Mouse (Mus musculus) A20 (cell line): ENCODE measurements around the gene Olfr699.
"Not testable (repeated sequence)": the region's sequence is repeated elsewhere in the genome, so short reads cannot be mapped to it uniquely, and the experiment has no call there.

Experiments used
- DNase-seq: peaks from one replicate; pipeline ENCODE4 v3.0.0-alpha.2; 2011; ENCODE audit warnings: low read depth, low spot score

Olfr699 gene

DNA sequence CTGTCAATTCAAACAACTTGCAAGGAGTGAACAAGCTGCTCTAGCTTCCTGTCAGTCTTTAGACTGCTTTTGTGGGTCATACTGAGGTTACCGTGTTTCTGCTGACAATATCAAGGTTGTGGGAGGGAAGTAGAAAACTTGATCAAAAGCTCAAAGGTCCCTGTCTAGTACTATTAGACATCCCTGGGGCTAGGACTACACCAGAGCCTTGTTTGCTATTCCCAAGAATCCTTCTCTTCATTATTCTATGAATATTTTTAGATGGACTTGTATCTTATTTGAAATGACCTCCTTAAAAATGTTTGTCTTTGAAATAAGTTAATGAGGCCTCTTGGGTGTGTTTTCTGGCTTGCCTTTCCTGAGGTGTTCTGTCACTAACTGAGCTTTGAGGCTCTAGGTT lies at the start of gene Olfr699:
TSS of gene Olfr699 (minus strand) at position 101 of the 400 bp plus-strand sequence.
- DNase-seq: no peak

- DNase-seq: no peak
Observed at GRCm38 (mm10) chr7:106833793-106834192, 40.8 kb upstream of the Olfr699 start, which contains the start of gene Olfr702. TSS of gene Olfr702 (minus strand) at chr7:106833893.

GRCm38 (mm10) chr7:106818414-106818813 lies 25.4 kb upstream of the Olfr699 start:
- DNase-seq: no peak

DNA sequence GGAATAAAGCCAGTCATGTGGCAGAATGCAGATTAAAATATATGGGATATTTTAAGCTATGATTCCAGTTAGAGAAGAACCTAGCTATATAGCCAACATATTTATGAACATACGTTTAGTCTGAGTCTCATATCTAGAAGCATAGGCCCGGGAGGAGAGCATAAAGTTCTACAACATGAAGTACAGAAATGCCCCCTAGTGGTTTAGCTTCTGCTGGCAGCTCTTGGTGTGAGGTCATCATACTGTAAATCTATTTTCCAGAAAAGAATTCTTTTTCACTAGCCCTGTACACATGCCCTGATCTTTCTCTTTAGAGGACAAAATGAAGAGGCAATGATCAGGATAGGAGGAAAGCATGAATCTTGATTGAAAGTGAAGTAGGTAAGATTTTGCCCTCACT lies 22.8 kb upstream of the Olfr699 start:
- DNase-seq: no peak

DNA sequence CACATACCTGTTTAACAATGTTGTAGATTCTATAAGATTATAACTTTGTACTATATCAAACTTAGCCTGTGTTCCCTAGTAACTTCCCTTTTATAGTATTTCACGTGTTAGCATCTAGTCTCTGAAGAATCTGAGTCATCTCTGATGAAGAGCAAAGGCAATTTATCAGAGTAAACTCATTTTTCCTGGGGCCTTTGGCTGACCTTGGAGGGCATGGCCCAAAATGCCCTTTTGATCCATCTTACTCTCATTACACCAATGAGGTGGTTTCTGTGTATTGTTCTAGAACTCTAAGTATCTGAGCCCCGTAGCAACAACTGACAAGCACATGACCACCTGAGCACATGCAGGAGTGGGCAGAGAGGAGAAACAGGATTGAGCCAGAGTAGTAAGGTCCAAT lies 20.8 kb upstream of the Olfr699 start, which contains the start of gene Olfr701:
TSS of gene Olfr701 (plus strand) at position 301 of the 400 bp plus-strand sequence.
- DNase-seq: no peak

DNA sequence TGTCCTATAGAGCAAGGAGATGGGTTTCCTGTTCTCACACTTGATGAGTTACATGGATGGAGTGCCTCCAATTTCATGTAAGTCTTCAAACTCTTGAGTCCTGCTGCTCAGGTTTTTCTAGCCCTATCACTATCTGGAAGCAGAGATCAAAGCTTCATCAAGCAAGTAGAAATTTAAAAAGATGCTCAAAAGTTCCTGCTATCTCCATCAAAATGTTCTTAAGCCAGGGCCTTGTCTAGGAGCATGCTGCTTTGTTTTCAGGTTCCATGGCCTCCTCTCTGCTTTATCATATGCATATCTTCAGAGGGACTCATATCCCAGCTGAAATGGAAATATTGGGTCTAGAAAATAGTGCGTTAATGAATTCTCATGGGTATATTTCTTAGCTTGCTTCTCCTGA lies 15.7 kb upstream of the Olfr699 start, which contains the start of gene Olfr700:
TSS of gene Olfr700 (minus strand) at position 101 of the 400 bp plus-strand sequence.
- no peak for DNase-seq

DNA sequence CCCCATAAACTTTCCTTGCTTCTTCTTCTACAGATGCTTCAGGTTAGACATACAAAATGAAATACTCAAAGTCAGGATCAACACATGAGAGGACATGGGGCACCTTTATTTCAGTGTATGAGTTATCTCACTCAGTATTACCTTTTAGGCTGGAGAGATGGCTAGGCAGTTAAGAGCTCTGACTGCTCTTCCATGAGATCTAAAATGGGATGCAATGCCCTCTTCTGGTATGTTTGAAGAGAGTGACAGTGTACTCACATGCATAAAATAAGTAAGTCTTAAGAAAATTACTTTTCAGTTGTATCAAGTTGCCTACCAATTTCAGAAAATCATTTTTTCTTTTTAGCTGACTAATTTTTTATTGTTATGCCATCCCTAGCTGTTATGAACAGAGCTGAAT lies 4.7 kb downstream of the Olfr699 start:
- no peak for DNase-seq

DNA sequence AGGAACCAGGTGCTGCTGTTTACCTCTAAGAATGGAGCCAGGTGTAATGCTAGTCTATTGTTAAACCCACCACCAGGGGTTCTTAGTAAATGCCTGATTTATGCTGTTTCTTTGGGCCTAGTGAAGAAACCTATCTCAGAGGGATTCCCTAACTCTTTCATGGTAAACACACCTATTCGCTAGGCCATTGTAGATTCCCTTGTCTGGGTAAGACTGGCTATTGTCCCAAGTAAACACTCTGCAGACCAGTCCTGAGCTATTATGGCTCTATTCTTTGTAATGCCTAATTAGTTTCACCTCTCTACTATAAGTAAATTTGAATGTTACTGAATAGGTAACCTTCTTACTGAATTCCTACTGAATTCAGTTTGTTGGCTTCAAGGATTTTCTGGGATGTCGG lies 32.0 kb downstream of the Olfr699 start:
- not testable (repeated sequence) for DNase-seq

DNA sequence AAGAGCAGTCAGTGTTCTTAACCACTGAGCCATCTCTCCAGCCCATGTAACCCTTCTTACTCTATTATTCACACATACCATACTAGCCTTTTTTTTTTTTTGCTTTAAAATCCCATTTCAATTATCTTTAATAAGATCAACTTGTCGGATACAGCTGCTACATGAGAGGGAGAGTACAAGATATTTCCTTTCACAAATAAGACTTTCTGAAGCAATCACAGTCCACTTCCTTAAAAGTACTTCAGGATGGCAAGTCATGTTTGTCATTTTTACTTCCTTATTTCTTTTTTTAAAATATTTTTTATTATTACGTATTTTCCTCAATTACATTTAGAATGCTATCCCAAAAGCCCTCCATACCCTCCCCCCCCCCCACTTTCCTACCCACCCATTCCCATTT lies 34.2 kb downstream of the Olfr699 start:
- DNase-seq: no peak

- DNase-seq: no peak
Observed at GRCm38 (mm10) chr7:106755297-106755696, 37.7 kb downstream of the Olfr699 start, which contains the start of gene Olfr698. TSS of gene Olfr698 (minus strand) at chr7:106755397.

DNA sequence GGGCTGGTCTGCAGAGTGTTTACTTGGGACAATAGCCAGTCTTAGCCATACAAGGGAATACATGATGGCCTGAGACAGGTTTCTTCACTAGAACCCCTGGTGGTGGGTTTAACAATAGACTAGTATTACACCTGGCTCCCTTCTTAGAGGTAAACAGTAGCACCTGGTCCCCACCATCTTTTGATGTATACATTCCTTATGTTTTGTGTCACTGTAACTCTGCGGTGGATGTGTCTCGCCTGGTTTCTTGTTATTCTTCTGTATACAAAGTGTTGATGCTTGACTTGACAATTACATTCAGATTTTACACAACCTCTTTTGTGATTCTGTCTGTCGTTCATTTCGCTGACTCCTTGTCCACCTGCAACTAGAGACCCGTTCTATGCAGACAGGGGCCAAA lies 47.2 kb downstream of the Olfr699 start:
- no peak for DNase-seq

DNA sequence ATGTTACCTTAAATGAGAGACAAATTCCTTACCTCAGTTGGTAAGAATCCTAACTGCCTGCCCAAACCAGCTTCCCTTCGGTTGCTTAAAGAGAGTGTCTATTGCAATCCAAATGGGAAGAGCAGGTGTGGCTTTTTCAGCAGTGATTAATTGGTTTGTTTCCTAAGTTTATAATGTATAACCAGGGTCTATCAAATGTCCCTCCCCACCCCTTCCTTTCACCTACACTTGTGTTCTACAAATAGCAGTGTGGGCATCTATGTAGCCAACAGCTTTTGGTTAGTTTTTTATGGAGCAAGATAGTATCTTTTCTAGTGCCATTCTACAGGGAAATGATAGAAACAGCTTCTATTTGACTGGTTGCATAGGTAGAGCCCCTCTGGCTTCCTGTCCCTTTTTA lies 50.7 kb downstream of the Olfr699 start, which contains the start of gene Olfr697:
TSS of gene Olfr697 (minus strand) at position 101 of the 400 bp plus-strand sequence.
- DNase-seq: no peak
